Mouse (Mus musculus) lung, postnatal 0 days (tissue): ENCODE results near the gene Ints1.
A peak's percentile ranks its signal among the peaks of the same experiment; 100 is the strongest.

Experiments
- CTCF ChIP-seq: IDR thresholded peaks from 2 replicates; pipeline ENCODE4 v1.5.1; 2016; ENCODE audit warnings: antibody characterized with exemption, mild to moderate bottlenecking
- EP300 ChIP-seq: IDR thresholded peaks from 2 replicates; pipeline ENCODE4 v1.6.1; 2016; ENCODE audit warnings: antibody characterized with exemption, mild to moderate bottlenecking, control low read depth

DNA sequence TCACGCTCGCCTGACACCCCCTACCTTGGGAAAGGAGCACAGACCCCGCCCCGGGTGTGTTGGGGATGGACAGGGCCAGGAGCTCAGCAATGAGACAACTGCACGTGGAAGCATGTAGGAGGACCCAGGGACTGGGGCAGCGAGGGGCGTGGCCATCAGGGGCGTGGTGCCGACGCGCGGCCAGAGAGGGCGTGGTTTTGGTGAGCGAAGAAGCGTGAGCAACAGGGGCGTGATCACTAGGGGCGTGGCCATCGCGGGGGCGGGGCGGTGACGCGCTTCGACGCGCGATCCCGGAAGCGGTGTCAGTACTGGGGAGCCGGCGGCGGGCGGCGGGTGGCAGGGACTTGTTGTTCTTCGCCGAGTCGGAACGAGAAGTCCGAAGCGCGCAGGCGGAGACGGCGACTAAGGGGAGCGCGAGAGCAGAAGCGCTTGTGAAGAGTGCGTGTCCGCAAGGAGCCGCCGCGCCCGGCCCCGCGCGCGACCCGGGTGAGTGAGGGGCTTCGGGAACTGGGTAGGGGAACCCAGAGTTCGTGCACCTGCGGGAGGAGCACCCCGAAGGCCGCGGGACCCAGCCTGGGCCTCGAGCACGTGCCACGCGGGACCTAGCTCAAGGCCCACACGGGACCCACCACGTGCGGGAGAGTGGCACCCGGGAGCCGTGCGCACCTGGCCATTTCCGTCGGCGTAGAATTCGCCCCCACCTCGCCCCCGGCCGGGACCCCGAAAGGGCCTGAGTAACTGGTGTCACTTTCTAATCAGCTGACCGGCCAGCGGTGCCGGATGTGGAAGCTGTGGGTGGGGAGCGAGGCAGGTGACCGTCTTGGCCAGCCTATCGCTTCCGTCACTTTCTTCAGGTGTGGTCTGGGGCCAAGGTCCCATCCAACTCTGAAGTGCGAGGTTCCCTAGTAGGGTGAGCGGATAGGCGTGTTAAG, 16.0 kb upstream of the Ints1 start, which contains the start of gene Mafk:
- peak; percentile 29; the same call in 1 of the 2 replicates for TF ChIP-seq EP300
- peak; percentile 40 for TF ChIP-seq CTCF
